Mouse (Mus musculus) bone marrow, adult 2 months (tissue): Measurements from ENCODE around the gene Rexo1. TPM values are rescaled to one million over a fixed set of nuclear protein-coding genes. Genes with fewer than 3 reads are reported as not detected.

Experiments used
- H3K27ac ChIP-seq: fragments of 200-500 bp; 2 replicates; pipeline ENCODE4 v1.5.1; 2012; ENCODE audit warnings: low read depth, mild to moderate bottlenecking, control low read depth, inconsistent platforms, low read length; ENCODE audit not compliant: control insufficient read depth, poor library complexity, insufficient read depth
- H3K4me1 ChIP-seq: fragments of 200-500 bp; 2 replicates; pipeline ENCODE4 v1.6.1; 2011; ENCODE audit warnings: low read length; ENCODE audit not compliant: control insufficient read depth, insufficient read depth
- H3K4me3 ChIP-seq: fragments of 200-500 bp; replicated peaks from 2 replicates; pipeline ENCODE3; 2011; ENCODE audit warnings: mild to moderate bottlenecking, low read depth, low read length, control low read depth; ENCODE audit not compliant: control insufficient read depth
- CTCF ChIP-seq: fragments of 200-500 bp; IDR thresholded peaks from 2 replicates; pipeline ENCODE4 v1.5.1; 2011; ENCODE audit warnings: low read length, control low read depth; ENCODE audit not compliant: control insufficient read depth, insufficient read depth
- POLR2A ChIP-seq: fragments of 200-500 bp; IDR thresholded peaks from 2 replicates; pipeline ENCODE4 v1.6.1; 2011; ENCODE audit warnings: low read depth, mild to moderate bottlenecking, control low read depth, low read length, borderline replicate concordance; ENCODE audit not compliant: control insufficient read depth
- WGBS: fragments of 180-500 bp; shearing (Covaris S2); methylation state at CpG from one replicate; pipeline ENCODE4 v1.1.7; 2018; 5-methylcytosine and 5-hydroxymethylcytosine counted together
- polyA plus RNA-seq: library from polyadenylated mRNA; stranded (reverse); fragments of >200 nt; gene quantifications from 2 replicates; pipeline ENCODE4 v1.2.4, GENCODE M21; 2011; ENCODE audit warnings: low replicate concordance; ENCODE audit not compliant: missing spikeins, insufficient read depth, insufficient read length

Gene Rexo1
- polyA plus RNA-seq, 1 experiment, result 55.3 TPM

- peak; percentile 37; the same call in 1 of the 2 replicates for TF ChIP-seq POLR2A
- TF ChIP-seq CTCF, result 0 out of 2 replicates have a peak, but pooled peaks have one; percentile 0
- Histone ChIP-seq H3K4me1 (peaks cover 15% of the 10 kb centered on the region), H3K27ac (peak overlapping the region; percentile 74), H3K4me3 (peak overlapping the region; percentile 49)
- 8% methylated on average over 29 of the region's 30 CpGs for WGBS
Observed at GRCm38 (mm10) chr10:80570871-80571836, 9.8 kb upstream of the Rexo1 start.

- peaks cover 14% of the 10 kb centered on the region for H3K4me1 ChIP-seq
- TF ChIP-seq CTCF (no peak), POLR2A (no peak)
- peak overlapping the region; percentile 69 for H3K4me3 ChIP-seq
- H3K27ac ChIP-seq, result peak overlapping the region; percentile 74
- WGBS, result 38% methylated on average over 10 of the region's 10 CpGs
Observed at GRCm38 (mm10) chr10:80570419-80570818, 9.1 kb upstream of the Rexo1 start.

- TF ChIP-seq POLR2A, result 0 out of 2 replicates have a peak, but pooled peaks have one; percentile 15
- TF ChIP-seq CTCF, result no peak
- H3K4me1 ChIP-seq, result peaks cover 14% of the 10 kb centered on the region
- peak overlapping the region; percentile 74 for H3K27ac ChIP-seq
- 2% methylated on average over 10 of the region's 10 CpGs for WGBS
- peak overlapping the region; percentile 69 for H3K4me3 ChIP-seq
Observed at GRCm38 (mm10) chr10:80569664-80570066, 8.3 kb upstream of the Rexo1 start.

DNA sequence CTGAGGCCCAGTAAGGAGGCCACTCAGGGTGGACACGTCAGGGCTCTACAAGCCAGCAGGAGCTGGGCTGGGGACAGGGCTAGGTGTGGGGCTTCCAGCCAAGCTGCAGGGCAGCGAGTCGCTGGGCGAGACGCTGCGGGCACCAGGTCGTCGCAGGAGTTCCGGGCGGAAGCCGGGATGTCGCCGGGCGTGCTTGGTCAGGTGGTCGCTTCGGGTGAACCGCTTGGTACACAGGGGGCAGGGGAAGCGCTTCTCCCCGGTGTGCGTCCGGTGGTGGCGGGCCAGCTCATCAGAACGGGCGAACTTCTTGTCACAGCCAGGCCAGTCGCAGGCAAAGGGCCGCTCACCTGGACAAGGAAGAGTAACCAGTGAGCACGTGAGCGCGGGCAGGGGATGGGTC, 7.5 kb upstream of the Rexo1 start:
- H3K27ac ChIP-seq, result no peak overlapping the region
- H3K4me1 ChIP-seq, result peaks cover 12% of the 10 kb centered on the region
- WGBS, result 92% methylated on average over 29 of the region's 29 CpGs
- H3K4me3 ChIP-seq, result no peak overlapping the region
- no peak for TF ChIP-seq CTCF
- no peak for TF ChIP-seq POLR2A

DNA sequence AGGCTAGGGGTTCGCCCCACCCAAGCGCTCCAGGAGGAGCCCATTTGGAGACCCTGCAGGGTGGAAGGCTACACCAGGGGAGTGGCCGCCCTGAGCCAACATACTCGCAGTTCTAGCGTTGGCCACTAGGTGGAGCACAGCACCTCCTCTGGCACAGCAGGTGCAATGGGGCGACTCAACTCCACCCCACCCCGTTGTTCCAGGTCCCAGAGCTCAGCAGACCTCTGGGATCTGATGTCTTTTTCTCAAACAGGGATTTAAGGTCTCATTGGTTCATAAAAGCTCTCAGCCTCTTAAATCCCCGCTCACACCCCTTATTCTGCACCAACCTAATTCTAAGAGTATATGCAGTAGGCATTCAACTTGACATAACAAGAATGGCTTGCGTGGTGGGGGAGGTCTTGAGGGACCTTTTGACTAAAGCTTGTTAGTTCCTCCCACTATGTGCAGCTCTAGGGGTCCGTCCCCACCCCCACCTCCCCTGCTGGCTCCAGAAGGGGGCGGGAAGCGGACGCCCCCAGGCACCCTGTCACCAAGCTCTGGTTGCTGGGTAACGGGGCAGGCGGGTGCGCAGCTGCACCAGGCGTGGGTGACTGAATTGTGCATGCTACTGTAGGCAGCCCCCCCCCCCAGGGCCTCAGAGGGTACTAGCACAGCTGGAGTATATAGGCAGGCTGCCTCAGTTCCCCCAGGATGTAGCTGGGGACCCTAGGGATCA, 5.2 kb upstream of the Rexo1 start:
- H3K4me3 ChIP-seq, result no peak overlapping the region
- peaks cover 6% of the 10 kb centered on the region; the same call in 1 of the 2 replicates for H3K4me1 ChIP-seq
- peak; percentile 99 for TF ChIP-seq CTCF
- peak; percentile 16; the same call in 1 of the 2 replicates for TF ChIP-seq POLR2A
- 38% methylated on average over 17 of the region's 17 CpGs for WGBS
- no peak overlapping the region for H3K27ac ChIP-seq

GRCm38 (mm10) chr10:80560621-80561020, 739 bp downstream of the Rexo1 start:
- peaks cover 6% of the 10 kb centered on the region for H3K4me1 ChIP-seq
- peak overlapping the region; percentile 90 for H3K27ac ChIP-seq
- WGBS, result under 1% methylated on average over 13 of the region's 13 CpGs

DNA sequence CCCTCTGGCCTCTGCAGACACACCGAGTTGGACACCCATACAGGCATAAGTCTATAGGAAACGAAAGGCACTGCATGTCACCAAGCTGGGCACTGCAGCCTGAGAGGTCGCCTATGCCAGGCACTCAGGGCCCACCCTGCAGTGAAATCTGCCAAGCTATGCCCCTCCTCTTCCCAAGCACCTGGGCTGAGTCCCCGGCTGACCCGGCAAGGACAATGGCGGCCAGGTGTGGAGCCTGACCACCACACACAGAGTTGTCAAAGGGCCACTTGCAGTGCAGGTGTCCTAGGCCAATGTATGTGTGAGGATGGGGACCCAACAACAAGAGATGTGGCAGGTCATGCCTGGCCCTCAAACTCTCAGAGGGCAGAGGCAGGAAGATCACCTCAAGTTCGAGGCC, 1.9 kb downstream of the Rexo1 start:
- TF ChIP-seq POLR2A (no peak), CTCF (no peak)
- Histone ChIP-seq H3K4me1 (peaks cover 6% of the 10 kb centered on the region), H3K27ac (no peak overlapping the region), H3K4me3 (no peak overlapping the region)
- 86% methylated on average over 7 of the region's 7 CpGs for WGBS

More at GRCm38 (mm10) chr10:80560621-80561020, 739 bp downstream of the Rexo1 start:
- peak overlapping the region; percentile 86 for H3K4me3 ChIP-seq
- no peak for TF ChIP-seq POLR2A
- no peak for TF ChIP-seq CTCF
